Mouse (Mus musculus): ENCODE results near the gene Prkcq. TPM values are rescaled to one million over a fixed set of nuclear protein-coding genes. Genes with fewer than 3 reads are reported as not detected.

The Prkcq gene
- polyA plus RNA-seq, 1 experiment from 2014 or later: 2.9 TPM

- WGBS (ENCODE audit: insufficient replicate concordance): 57% methylated on average over 1 of the region's 1 CpGs
- H3K4me3 ChIP-seq (replicated peaks): no peak overlapping the region
- no peak for ATAC-seq (ENCODE audit: insufficient read depth)
These were observed 86.3 kb downstream of the Prkcq start for GRCm38 (mm10) chr2:11258181-11258580.

GRCm38 (mm10) chr2:11259361-11259760, 87.5 kb downstream of the Prkcq start:
- WGBS (ENCODE audit: insufficient replicate concordance): 66% methylated on average over 5 of the region's 5 CpGs
- no peaks in the 10 kb centered on the region for H3K4me1 ChIP-seq (replicated peaks)
- no peaks in the 10 kb centered on the region for H3K9me3 ChIP-seq (replicated peaks)
- H3K36me3 ChIP-seq (replicated peaks): no peaks in the 10 kb centered on the region
- no peak overlapping the region for H3K4me2 ChIP-seq
- no peaks in the 10 kb centered on the region for H3K27me3 ChIP-seq
- H3K9ac ChIP-seq: no peak overlapping the region
- no peak overlapping the region for H3K4me3 ChIP-seq (replicated peaks)
- H3K27ac ChIP-seq (replicated peaks): no peak overlapping the region
- ATAC-seq (ENCODE audit: insufficient read depth): no peak

More at GRCm38 (mm10) chr2:11258181-11258580, 86.3 kb downstream of the Prkcq start:
- no peak overlapping the region for H3K9ac ChIP-seq
- no peak overlapping the region for H3K27ac ChIP-seq (replicated peaks)
- no peaks in the 10 kb centered on the region for H3K27me3 ChIP-seq
- no peak overlapping the region for H3K4me2 ChIP-seq
- H3K36me3 ChIP-seq (replicated peaks): no peaks in the 10 kb centered on the region
- H3K9me3 ChIP-seq (replicated peaks): no peaks in the 10 kb centered on the region
- H3K4me1 ChIP-seq (replicated peaks): no peaks in the 10 kb centered on the region

GRCm38 (mm10) chr2:11264836-11265235, 92.9 kb downstream of the Prkcq start:
- Histone ChIP-seq H3K4me3 (replicated peaks) (no peak overlapping the region), H3K36me3 (replicated peaks) (no peaks in the 10 kb centered on the region), H3K9me3 (replicated peaks) (no peaks in the 10 kb centered on the region), H3K4me2 (no peak overlapping the region), H3K27me3 (no peaks in the 10 kb centered on the region), H3K9ac (no peak overlapping the region), H3K4me1 (replicated peaks) (no peaks in the 10 kb centered on the region), H3K27ac (replicated peaks) (no peak overlapping the region)
- WGBS (ENCODE audit: insufficient replicate concordance): 77% methylated on average over 5 of the region's 5 CpGs
- no peak for ATAC-seq (ENCODE audit: insufficient read depth)

- no peaks in the 10 kb centered on the region for H3K27me3 ChIP-seq
- no peaks in the 10 kb centered on the region for H3K4me1 ChIP-seq (replicated peaks)
- H3K4me3 ChIP-seq (replicated peaks): no peak overlapping the region
- H3K27ac ChIP-seq (replicated peaks): no peak overlapping the region
- no peak for ATAC-seq (ENCODE audit: insufficient read depth)
- no peak overlapping the region for H3K9ac ChIP-seq
- no peaks in the 10 kb centered on the region for H3K36me3 ChIP-seq (replicated peaks)
- no peak overlapping the region for H3K4me2 ChIP-seq
- H3K9me3 ChIP-seq (replicated peaks): no peaks in the 10 kb centered on the region
- 60% methylated on average over 9 of the region's 9 CpGs for WGBS (ENCODE audit: insufficient replicate concordance)
These were observed 93.5 kb downstream of the Prkcq start for GRCm38 (mm10) chr2:11265455-11265854.

GRCm38 (mm10) chr2:11266294-11266693, 94.4 kb downstream of the Prkcq start:
- ATAC-seq (ENCODE audit: insufficient read depth): no peak
- Histone ChIP-seq H3K9ac (no peak overlapping the region), H3K4me3 (replicated peaks) (no peak overlapping the region), H3K9me3 (replicated peaks) (no peaks in the 10 kb centered on the region), H3K36me3 (replicated peaks) (no peaks in the 10 kb centered on the region), H3K27ac (replicated peaks) (no peak overlapping the region), H3K4me2 (no peak overlapping the region), H3K27me3 (no peaks in the 10 kb centered on the region), H3K4me1 (replicated peaks) (no peaks in the 10 kb centered on the region)
- 53% methylated on average over 5 of the region's 5 CpGs for WGBS (ENCODE audit: insufficient replicate concordance)

GRCm38 (mm10) chr2:11278965-11279364, 107.1 kb downstream of the Prkcq start:
- H3K4me3 ChIP-seq (replicated peaks): no peak overlapping the region
- no peak for ATAC-seq (ENCODE audit: insufficient read depth)
- H3K9me3 ChIP-seq (replicated peaks): no peaks in the 10 kb centered on the region
- WGBS (ENCODE audit: insufficient replicate concordance): 54% methylated on average over 7 of the region's 7 CpGs
- no peak overlapping the region for H3K27ac ChIP-seq (replicated peaks)
- no peaks in the 10 kb centered on the region for H3K36me3 ChIP-seq (replicated peaks)
- H3K27me3 ChIP-seq: no peaks in the 10 kb centered on the region
- H3K4me1 ChIP-seq (replicated peaks): no peaks in the 10 kb centered on the region
- H3K4me2 ChIP-seq: no peak overlapping the region
- H3K9ac ChIP-seq: no peak overlapping the region

- no peak for ATAC-seq (ENCODE audit: insufficient read depth)
- H3K4me3 ChIP-seq (replicated peaks): no peak overlapping the region
- no peaks in the 10 kb centered on the region for H3K4me1 ChIP-seq (replicated peaks)
- H3K27me3 ChIP-seq: no peaks in the 10 kb centered on the region
- no peaks in the 10 kb centered on the region for H3K9me3 ChIP-seq (replicated peaks)
- no peak overlapping the region for H3K9ac ChIP-seq
- WGBS (ENCODE audit: insufficient replicate concordance): 51% methylated on average over 2 of the region's 2 CpGs
- H3K36me3 ChIP-seq (replicated peaks): no peaks in the 10 kb centered on the region
- H3K4me2 ChIP-seq: no peak overlapping the region
- H3K27ac ChIP-seq (replicated peaks): no peak overlapping the region
These were observed 108.3 kb downstream of the Prkcq start for GRCm38 (mm10) chr2:11280247-11280646.

GRCm38 (mm10) chr2:11287834-11288530, 116.1 kb downstream of the Prkcq start:
- Histone ChIP-seq H3K4me1 (replicated peaks) (no peaks in the 10 kb centered on the region), H3K27ac (replicated peaks) (no peak overlapping the region), H3K4me3 (replicated peaks) (no peak overlapping the region), H3K4me2 (no peak overlapping the region), H3K27me3 (no peaks in the 10 kb centered on the region), H3K9me3 (replicated peaks) (no peaks in the 10 kb centered on the region), H3K36me3 (replicated peaks) (no peaks in the 10 kb centered on the region), H3K9ac (no peak overlapping the region)
- ATAC-seq (ENCODE audit: insufficient read depth): no peak
- WGBS (ENCODE audit: insufficient replicate concordance): 74% methylated on average over 18 of the region's 18 CpGs

- Histone ChIP-seq H3K9me3 (replicated peaks) (no peaks in the 10 kb centered on the region), H3K4me1 (replicated peaks) (no peaks in the 10 kb centered on the region), H3K4me2 (no peak overlapping the region), H3K27me3 (no peaks in the 10 kb centered on the region), H3K36me3 (replicated peaks) (no peaks in the 10 kb centered on the region), H3K4me3 (replicated peaks) (no peak overlapping the region), H3K9ac (no peak overlapping the region), H3K27ac (replicated peaks) (no peak overlapping the region)
- ATAC-seq (ENCODE audit: insufficient read depth): no peak
- WGBS (ENCODE audit: insufficient replicate concordance): 6% methylated on average over 7 of the region's 7 CpGs
These were observed 116.6 kb downstream of the Prkcq start for GRCm38 (mm10) chr2:11288531-11288846.

GRCm38 (mm10) chr2:11290931-11291330, 119.0 kb downstream of the Prkcq start:
- 57% methylated on average over 6 of the region's 6 CpGs for WGBS (ENCODE audit: insufficient replicate concordance)
- Histone ChIP-seq H3K4me2 (no peak overlapping the region), H3K9me3 (replicated peaks) (no peaks in the 10 kb centered on the region), H3K9ac (no peak overlapping the region), H3K27ac (replicated peaks) (no peak overlapping the region), H3K36me3 (replicated peaks) (no peaks in the 10 kb centered on the region), H3K4me1 (replicated peaks) (no peaks in the 10 kb centered on the region), H3K4me3 (replicated peaks) (no peak overlapping the region), H3K27me3 (no peaks in the 10 kb centered on the region)
- ATAC-seq (ENCODE audit: insufficient read depth): no peak

GRCm38 (mm10) chr2:11291570-11292405, 119.9 kb downstream of the Prkcq start:
- Histone ChIP-seq H3K9ac (no peak overlapping the region), H3K4me3 (replicated peaks) (no peak overlapping the region), H3K36me3 (replicated peaks) (no peaks in the 10 kb centered on the region), H3K4me1 (replicated peaks) (no peaks in the 10 kb centered on the region), H3K27me3 (no peaks in the 10 kb centered on the region), H3K4me2 (no peak overlapping the region), H3K9me3 (replicated peaks) (no peaks in the 10 kb centered on the region), H3K27ac (replicated peaks) (no peak overlapping the region)
- ATAC-seq (ENCODE audit: insufficient read depth): no peak
- 59% methylated on average over 9 of the region's 9 CpGs for WGBS (ENCODE audit: insufficient replicate concordance)
